Mouse (Mus musculus) lung, adult 2 months (tissue): ENCODE measurements around the gene Hnrnpm.

Source experiments
- CTCF ChIP-seq: fragments of 200-500 bp; IDR thresholded peaks from 2 replicates; pipeline ENCODE4 v1.5.1; 2011; ENCODE audit warnings: mild to moderate bottlenecking, low read length, control low read depth; ENCODE audit not compliant: insufficient read depth
- POLR2A ChIP-seq: fragments of 200-500 bp; IDR thresholded peaks from 2 replicates; pipeline ENCODE4 v1.6.1; 2011; ENCODE audit warnings: low read depth, mild to moderate bottlenecking, control low read depth, low read length, borderline replicate concordance; ENCODE audit errors: extremely low read depth

GRCm38 (mm10) chr17:33631236-33631635 is 55.4 kb downstream of the Hnrnpm start:
- TF ChIP-seq POLR2A (no peak), CTCF (no peak)
